Mouse (Mus musculus) midbrain, postnatal 0 days (tissue): ENCODE measurements around the gene Ninj2. TPM values are rescaled to one million over a fixed set of nuclear protein-coding genes. Genes with fewer than 3 reads are reported as not detected.

Source experiments
- ATAC-seq: fragments of 200-750 bp; cut with Nextera tagmentation; 2 replicates; pipeline ENCODE4 v1.8.0; 2017; ENCODE audit warnings: moderate number of reproducible peaks, mild to moderate bottlenecking, moderate TSS enrichment, moderate library complexity; ENCODE audit not compliant: low FRiP score
- DNase-seq: peaks from one replicate; pipeline ENCODE4 v3.0.0-alpha.2; 2015; ENCODE audit warnings: low spot score
- H3K27ac ChIP-seq: fragments of 300-500 bp; sonication (generic); 2 replicates; pipeline ENCODE4 v1.5.1; 2014; ENCODE audit warnings: low read depth, mild to moderate bottlenecking, low read length, mixed read lengths
- H3K27me3 ChIP-seq: fragments of 300-500 bp; sonication (generic); 2 replicates; pipeline ENCODE4 v1.6.1; 2014; ENCODE audit warnings: low read length, control low read depth, mixed read lengths; ENCODE audit not compliant: insufficient read depth
- H3K36me3 ChIP-seq: fragments of 300-500 bp; sonication (generic); 2 replicates; pipeline ENCODE4 v1.6.1; 2014; ENCODE audit warnings: low read length, control low read depth, mixed read lengths; ENCODE audit not compliant: insufficient read depth
- H3K4me1 ChIP-seq: fragments of 300-500 bp; sonication (generic); 2 replicates; pipeline ENCODE4 v1.6.1; 2014; ENCODE audit warnings: mild to moderate bottlenecking, control low read depth, antibody characterized with exemption, low read length, mixed read lengths; ENCODE audit not compliant: insufficient read depth
- H3K4me2 ChIP-seq: fragments of 300-500 bp; sonication (generic); 2 replicates; pipeline ENCODE4 v1.6.1; 2014; ENCODE audit warnings: low read depth, mild to moderate bottlenecking, low read length, mixed read lengths; ENCODE audit not compliant: poor library complexity, severe bottlenecking
- H3K4me3 ChIP-seq: fragments of 300-500 bp; sonication (generic); 2 replicates; pipeline ENCODE4 v1.5.1; 2014; ENCODE audit warnings: low read depth, mild to moderate bottlenecking, low read length, moderate library complexity
- H3K9ac ChIP-seq: fragments of 300-500 bp; sonication (generic); replicated peaks from 2 replicates; pipeline ENCODE4 v1.6.1; 2014; ENCODE audit warnings: mild to moderate bottlenecking, low read length, moderate library complexity, mixed read lengths; ENCODE audit not compliant: poor library complexity, severe bottlenecking
- H3K9me3 ChIP-seq: fragments of 300-500 bp; sonication (generic); 2 replicates; pipeline ENCODE4 v1.6.1; 2016; ENCODE audit warnings: low read length, control low read depth
- CTCF ChIP-seq: IDR thresholded peaks from 2 replicates; pipeline ENCODE4 v1.5.1; 2016; ENCODE audit warnings: antibody characterized with exemption, mild to moderate bottlenecking
- WGBS: fragments of 180-500 bp; shearing (Covaris S2); extraction: QIAGEN DNeasy Blood & Tissue Kit; methylation state at CpG from one replicate; pipeline ENCODE4 v1.1.7; 2014; 5-methylcytosine and 5-hydroxymethylcytosine counted together
- polyA plus RNA-seq: library from polyadenylated mRNA; unstranded; fragments of >200 nt; fragmentation: Nextera tagmentation; extraction: Ambion mirVana; gene quantifications from 2 replicates; pipeline ENCODE4 v1.2.1, GENCODE M21; 2015
- total RNA-seq: library from RNA; depleted of rRNA; stranded (reverse); fragments of >200 nt; gene quantifications from 2 replicates; pipeline ENCODE4 v1.2.3, GENCODE M21; 2014

The Ninj2 gene
- total and polyA plus RNA-seq, 2 experiments from 2014 or later: not detected

GRCm38 (mm10) chr6:120183771-120184170, 90.6 kb downstream of the Ninj2 start:
- Histone ChIP-seq H3K4me2 (no peak overlapping the region), H3K27me3 (peaks cover 6% of the 10 kb centered on the region; the same call in 1 of the 2 replicates), H3K36me3 (no peaks in the 10 kb centered on the region), H3K4me1 (no peaks in the 10 kb centered on the region), H3K4me3 (no peak overlapping the region), H3K9ac (no peak overlapping the region), H3K9me3 (no peaks in the 10 kb centered on the region), H3K27ac (no peak overlapping the region)
- WGBS: 95% methylated on average over 4 of the region's 4 CpGs
- no peak for TF ChIP-seq CTCF
- DNase-seq (no peak), ATAC-seq (no peak)

- peaks cover 6% of the 10 kb centered on the region; the same call in 1 of the 2 replicates for H3K27me3 ChIP-seq
- no peak overlapping the region for H3K4me2 ChIP-seq
- no peak overlapping the region for H3K4me3 ChIP-seq
- ATAC-seq: no peak
- no peak for DNase-seq
- H3K9me3 ChIP-seq: no peaks in the 10 kb centered on the region
- H3K27ac ChIP-seq: no peak overlapping the region
- 92% methylated on average over 12 of the region's 12 CpGs for WGBS
- TF ChIP-seq CTCF: no peak
- H3K4me1 ChIP-seq: no peaks in the 10 kb centered on the region
- no peaks in the 10 kb centered on the region for H3K36me3 ChIP-seq
- no peak overlapping the region for H3K9ac ChIP-seq
These were observed 92.0 kb downstream of the Ninj2 start for GRCm38 (mm10) chr6:120185012-120185730.

GRCm38 (mm10) chr6:120185756-120186155, 92.6 kb downstream of the Ninj2 start:
- Histone ChIP-seq H3K27ac (no peak overlapping the region), H3K27me3 (peaks cover 6% of the 10 kb centered on the region; the same call in 1 of the 2 replicates), H3K9me3 (no peaks in the 10 kb centered on the region), H3K4me1 (no peaks in the 10 kb centered on the region), H3K4me2 (no peak overlapping the region), H3K4me3 (no peak overlapping the region), H3K9ac (no peak overlapping the region), H3K36me3 (no peaks in the 10 kb centered on the region)
- TF ChIP-seq CTCF: no peak
- WGBS: 49% methylated on average over 7 of the region's 7 CpGs
- ATAC-seq (no peak), DNase-seq (no peak)

GRCm38 (mm10) chr6:120186594-120186993, 93.4 kb downstream of the Ninj2 start:
- DNase-seq (no peak), ATAC-seq (no peak)
- Histone ChIP-seq H3K36me3 (no peaks in the 10 kb centered on the region), H3K4me3 (no peak overlapping the region), H3K9ac (no peak overlapping the region), H3K27me3 (peaks cover 6% of the 10 kb centered on the region; the same call in 1 of the 2 replicates), H3K4me2 (no peak overlapping the region), H3K9me3 (no peaks in the 10 kb centered on the region), H3K4me1 (no peaks in the 10 kb centered on the region), H3K27ac (no peak overlapping the region)
- WGBS: 64% methylated on average over 3 of the region's 3 CpGs
- no peak for TF ChIP-seq CTCF

- ATAC-seq (no peak), DNase-seq (peak; percentile 22)
- Histone ChIP-seq H3K9ac (no peak overlapping the region), H3K9me3 (no peaks in the 10 kb centered on the region), H3K36me3 (no peaks in the 10 kb centered on the region), H3K4me3 (no peak overlapping the region), H3K27me3 (peaks cover 6% of the 10 kb centered on the region; the same call in 1 of the 2 replicates), H3K4me2 (peak overlapping the region; percentile 22), H3K27ac (no peak overlapping the region), H3K4me1 (no peaks in the 10 kb centered on the region)
- WGBS: 21% methylated on average over 18 of the region's 18 CpGs
- no peak for TF ChIP-seq CTCF
These were observed 94.5 kb downstream of the Ninj2 start for GRCm38 (mm10) chr6:120187587-120188176.
